Mouse (Mus musculus) E14TG2a.4 (cell line): ENCODE measurements around the gene Spa17.

ENCODE experiments used
- CTCF ChIP-seq: conservative IDR thresholded peaks from 2 replicates; pipeline ENCODE4 v1.5.1; 2014; ENCODE audit warnings: low read length
- NANOG ChIP-seq: IDR thresholded peaks from 2 replicates; pipeline ENCODE4 v1.6.1; 2014; ENCODE audit warnings: borderline replicate concordance, low read length, mixed read lengths
- POU5F1 ChIP-seq: IDR thresholded peaks from 2 replicates; pipeline ENCODE4 v1.6.1; 2014; ENCODE audit warnings: low read length, borderline replicate concordance

GRCm38 (mm10) chr9:37576436-37576930 lies 37.0 kb downstream of the Spa17 start:
- TF ChIP-seq CTCF, result no peak
- no peak for TF ChIP-seq NANOG
- no peak for TF ChIP-seq POU5F1
